Mouse (Mus musculus): ENCODE measurements around the gene Slc25a41.

DNA sequence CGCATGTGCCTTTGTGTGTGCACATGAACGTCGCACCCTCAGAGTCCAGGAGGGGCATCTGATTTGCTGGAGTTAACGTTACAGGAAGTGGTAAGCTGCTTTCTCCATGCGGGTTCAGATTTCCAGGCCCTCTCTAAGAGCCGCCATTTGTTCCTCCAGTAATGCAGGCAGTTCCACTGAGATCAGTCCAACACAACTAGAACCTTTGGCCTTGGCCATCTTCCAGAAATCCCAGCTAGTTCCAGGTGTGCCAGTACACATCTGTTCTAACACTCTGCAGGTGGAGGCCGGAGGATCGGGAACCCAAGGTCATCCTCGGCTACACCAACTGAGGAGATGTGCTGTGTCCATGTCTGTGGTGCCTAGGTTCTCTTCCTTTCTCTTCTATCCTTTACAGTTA, 56.6 kb downstream of the Slc25a41 start:
- no peak for TF ChIP-seq POLR2A (IDR thresholded peaks at IDR 0.05; ENCODE audit: borderline replicate concordance, insufficient read depth, low read length)
- no peak for TF ChIP-seq CTCF (IDR thresholded peaks at IDR 0.05; ENCODE audit: borderline replicate concordance, insufficient read depth, low read depth, low read length)

All from cerebellum, adult 2 months (tissue).